Mouse (Mus musculus): ENCODE data around the gene Prss16.

Gene Prss16

DNA sequence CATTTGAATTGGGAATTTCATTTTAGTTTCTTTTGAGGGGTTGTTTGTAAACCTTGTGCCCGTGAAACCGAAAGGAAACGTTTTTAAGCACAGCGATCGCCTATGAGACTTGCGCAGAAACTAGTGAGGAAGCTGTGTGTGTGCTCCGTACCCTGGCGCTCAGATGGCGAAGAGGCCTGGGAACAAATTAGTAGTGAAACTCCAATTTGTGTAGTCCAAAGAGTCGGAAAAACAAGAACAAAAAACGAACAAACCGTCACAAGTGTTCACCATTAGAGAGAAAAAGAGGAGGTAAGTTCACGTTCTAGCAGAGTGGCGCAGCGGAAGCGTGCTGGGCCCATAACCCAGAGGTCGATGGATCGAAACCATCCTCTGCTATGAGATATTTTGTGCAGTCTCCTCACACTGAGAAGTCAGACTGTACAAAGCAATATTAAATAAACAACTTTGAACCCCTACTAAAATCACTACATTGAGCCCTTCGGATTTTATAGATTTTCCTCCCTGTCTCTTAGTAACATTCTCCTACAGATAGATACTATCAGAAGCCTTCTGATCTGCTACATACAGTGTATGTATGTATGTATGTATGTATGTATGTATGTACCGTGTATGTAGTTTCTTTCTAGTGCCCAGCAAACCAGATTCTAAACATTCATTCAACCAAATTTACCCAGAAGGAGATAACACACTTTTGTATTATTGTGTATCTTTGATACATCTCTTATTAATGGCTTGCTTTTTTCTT, 34.6 kb downstream of the Prss16 start:
- ChIA-PET CTCF (interaction anchor here in 2 of 4 experiments (0.8 to 1.9 kb wide), 8 partner anchors 21 to 1427 kb away, joined by 3 to 10 read pairs (median 4); partner anchors contain the start of gene Zfp184 (in 1 of the 2)), POLR2A (interaction anchor here (0.5 to 2.0 kb wide), 26 partner anchors 16 to 1427 kb away, joined by 3 to 11 read pairs (median 4); partner anchors contain the start of genes Hist1h1b (in 1 of the 4), Hist1h2ag (in 1 of the 4), Hist1h2ah (in 1 of the 4) and Hist1h2bj (in 1 of the 4))

DNA sequence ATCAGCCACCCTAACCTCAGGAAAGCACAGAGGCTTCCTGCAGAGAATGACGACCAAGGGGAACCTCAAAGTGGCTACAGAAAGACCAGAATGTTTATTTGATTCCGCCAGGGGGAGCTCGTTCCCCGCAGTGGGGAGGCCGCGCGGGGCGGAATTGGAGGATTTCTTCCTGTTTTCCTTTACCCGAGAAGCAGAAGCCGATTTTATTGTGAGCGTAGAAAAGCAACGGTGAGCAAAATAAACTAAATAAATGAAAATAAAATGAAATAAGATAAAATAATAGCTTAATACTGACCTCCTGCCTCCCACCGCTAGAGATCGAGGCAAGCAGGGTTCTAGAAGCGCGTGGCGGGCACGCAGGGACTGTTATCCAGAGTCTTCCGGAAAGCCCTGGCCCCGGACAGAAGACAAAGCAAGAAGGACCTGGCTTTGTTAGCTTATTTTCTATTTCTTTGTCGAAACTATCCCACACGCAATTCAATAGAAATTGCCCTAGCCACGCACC, 35.3 kb downstream of the Prss16 start:
- ChIA-PET POLR2A (interaction anchor here (0.5 to 2.0 kb wide), 28 partner anchors 15 to 1724 kb away, joined by 3 to 11 read pairs (median 3); partner anchors contain the start of genes Hist1h1b (in 1 of the 4), Hist1h2ag (in 1 of the 4), Hist1h2ah (in 1 of the 4) and Hist1h2bj (in 1 of the 4)), CTCF (interaction anchor here in 2 of 4 experiments (0.8 to 1.9 kb wide), 9 partner anchors 21 to 1427 kb away, joined by 3 to 10 read pairs (median 4); partner anchors contain the start of gene Zfp184 (in 1 of the 2))

DNA sequence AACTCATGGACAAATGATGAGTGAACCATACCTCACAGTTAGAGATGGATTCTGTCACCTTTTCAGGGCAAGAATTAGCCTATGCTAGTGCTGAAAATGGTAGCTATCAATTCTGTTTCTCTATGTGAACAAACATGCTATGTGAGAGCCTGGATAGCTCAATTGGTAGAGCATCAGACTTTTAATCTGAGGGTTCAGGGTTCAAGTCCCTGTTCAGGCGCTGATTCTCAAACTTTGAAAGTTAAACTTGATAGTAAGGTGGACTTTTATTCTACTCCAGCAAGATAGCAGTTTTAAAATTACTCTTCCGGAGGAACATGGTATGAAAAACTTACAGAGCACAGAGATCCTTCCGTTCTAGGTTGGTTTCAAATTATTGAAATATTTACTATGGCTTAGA, 37.9 kb downstream of the Prss16 start:
- CTCF ChIA-PET = interaction anchor here (0.6 to 1.0 kb wide), 4 partner anchors 24 to 57 kb away, joined by 3 to 4 read pairs (median 3); no protein-coding TSS in a partner anchor
- POLR2A ChIA-PET = interaction anchor here in 3 of 4 experiments (0.8 to 2.1 kb wide), 10 partner anchors 9 to 64 kb away, joined by 3 to 10 read pairs (median 4); partner anchors contain the start of genes Pom121l2 (in 3 of the 3), Hist1h2ah (in 2 of the 3) and Hist1h2bk (in 2 of the 3)

DNA sequence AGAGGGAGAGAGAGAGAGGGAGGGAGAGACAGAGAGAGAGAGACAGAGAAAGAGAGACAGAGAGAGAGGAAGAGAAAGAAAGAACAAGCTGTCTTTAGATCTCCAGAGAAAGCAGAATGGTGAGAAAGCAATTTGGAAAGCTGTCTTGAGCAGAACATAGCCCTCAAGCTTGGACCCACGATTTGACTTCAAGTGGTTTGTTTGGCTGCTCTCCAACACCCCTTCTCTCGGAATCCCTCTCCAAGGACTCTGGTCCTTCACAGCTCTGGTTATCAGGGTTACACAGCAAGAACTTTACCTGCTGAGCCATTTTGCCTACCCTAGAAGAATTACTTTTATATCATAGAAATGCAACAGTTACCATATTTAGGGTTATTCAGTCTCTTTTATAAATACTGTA, 39.7 kb downstream of the Prss16 start:
- CTCF ChIA-PET = no interaction called here
- POLR2A ChIA-PET = interaction anchor here (0.6 to 1.5 kb wide), 18 partner anchors 8 to 1576 kb away, joined by 3 to 11 read pairs (median 4); partner anchors contain the start of gene Pom121l2 (in 1 of the 4)

DNA sequence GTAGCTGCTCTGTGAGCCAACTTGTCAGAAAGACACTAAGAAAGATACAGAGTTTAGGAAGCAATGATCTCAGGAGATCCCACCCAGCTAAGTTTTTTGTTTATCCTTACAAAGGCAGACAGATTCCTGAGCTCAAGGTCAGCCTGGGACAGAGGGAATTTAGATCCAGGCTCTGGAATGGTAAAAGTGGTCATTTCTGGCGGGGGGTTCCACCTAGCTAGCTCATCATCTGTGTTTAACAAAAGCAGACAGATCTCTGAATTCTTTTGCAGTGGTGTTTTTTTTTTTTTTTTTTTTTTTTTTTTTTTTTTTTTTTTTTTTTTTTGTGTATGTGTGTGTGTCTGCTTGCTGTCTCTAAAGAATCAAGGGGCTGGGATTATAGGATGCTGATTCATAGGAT, 40.3 kb downstream of the Prss16 start:
- ChIA-PET CTCF (interaction anchor here in 2 of 4 experiments (0.6 to 0.7 kb wide), 7 partner anchors 12 to 1594 kb away, joined by 3 to 8 read pairs (median 4); partner anchors contain the start of gene Pom121l2 (in 1 of the 2)), POLR2A (interaction anchor here (0.6 to 1.5 kb wide), 19 partner anchors 9 to 1490 kb away, joined by 3 to 11 read pairs (median 4); partner anchors contain the start of gene Pom121l2 (in 1 of the 4))
